Mouse (Mus musculus) liver, embryonic 16.5 days (tissue): ENCODE measurements around the gene Dnah6. TPM values are rescaled to one million over a fixed set of nuclear protein-coding genes. Genes with fewer than 3 reads are reported as not detected.

ENCODE experiments used
- ATAC-seq: fragments of 200-750 bp; cut with Nextera tagmentation; 2 replicates; pipeline ENCODE4 v1.8.0; 2017; ENCODE audit warnings: low read depth, mild to moderate bottlenecking, moderate number of reproducible peaks, moderate library complexity
- H3K27ac ChIP-seq: fragments of 300-500 bp; sonication (generic); 2 replicates; pipeline ENCODE4 v1.5.1; 2014; ENCODE audit warnings: mild to moderate bottlenecking, low read length
- H3K27me3 ChIP-seq: fragments of 300-500 bp; sonication (generic); 2 replicates; pipeline ENCODE4 v1.6.1; 2014; ENCODE audit warnings: low read depth, low read length, mixed read lengths; ENCODE audit not compliant: control insufficient read depth, insufficient read depth
- H3K36me3 ChIP-seq: fragments of 300-500 bp; sonication (generic); 2 replicates; pipeline ENCODE4 v1.6.1; 2014; ENCODE audit warnings: mild to moderate bottlenecking; ENCODE audit not compliant: control insufficient read depth, insufficient read depth
- H3K4me1 ChIP-seq: fragments of 300-500 bp; sonication (generic); 2 replicates; pipeline ENCODE4 v1.6.1; 2014; ENCODE audit warnings: low read depth, low read length, mixed read lengths; ENCODE audit not compliant: control insufficient read depth
- H3K4me2 ChIP-seq: fragments of 300-500 bp; sonication (generic); 2 replicates; pipeline ENCODE4 v1.6.1; 2014; ENCODE audit warnings: low read depth, low read length, mixed read lengths
- H3K4me3 ChIP-seq: fragments of 300-500 bp; sonication (generic); 2 replicates; pipeline ENCODE4 v1.5.1; 2014; ENCODE audit warnings: low read depth, mild to moderate bottlenecking, low read length
- H3K9ac ChIP-seq: fragments of 300-500 bp; sonication (generic); 2 replicates; pipeline ENCODE4 v1.6.1; 2014; ENCODE audit warnings: low read depth, low read length
- H3K9me3 ChIP-seq: fragments of 300-500 bp; sonication (generic); replicated peaks from 2 replicates; pipeline ENCODE4 v1.6.1; 2016; ENCODE audit warnings: low read length; ENCODE audit not compliant: control insufficient read depth
- WGBS: fragments of 180-500 bp; shearing (Covaris S2); extraction: QIAGEN DNeasy Blood & Tissue Kit; methylation state at CpG from one replicate; pipeline ENCODE4 v1.1.7; 2014; ENCODE audit not compliant: insufficient replicate concordance; 5-methylcytosine and 5-hydroxymethylcytosine counted together
- polyA plus RNA-seq: library from polyadenylated mRNA; unstranded; fragments of >200 nt; fragmentation: Nextera tagmentation; extraction: Ambion mirVana; gene quantifications from 2 replicates; pipeline ENCODE4 v1.2.1, GENCODE M21; 2015

Dnah6 gene
- polyA plus RNA-seq, 1 experiment from 2014 or later, result 0.04 TPM

DNA sequence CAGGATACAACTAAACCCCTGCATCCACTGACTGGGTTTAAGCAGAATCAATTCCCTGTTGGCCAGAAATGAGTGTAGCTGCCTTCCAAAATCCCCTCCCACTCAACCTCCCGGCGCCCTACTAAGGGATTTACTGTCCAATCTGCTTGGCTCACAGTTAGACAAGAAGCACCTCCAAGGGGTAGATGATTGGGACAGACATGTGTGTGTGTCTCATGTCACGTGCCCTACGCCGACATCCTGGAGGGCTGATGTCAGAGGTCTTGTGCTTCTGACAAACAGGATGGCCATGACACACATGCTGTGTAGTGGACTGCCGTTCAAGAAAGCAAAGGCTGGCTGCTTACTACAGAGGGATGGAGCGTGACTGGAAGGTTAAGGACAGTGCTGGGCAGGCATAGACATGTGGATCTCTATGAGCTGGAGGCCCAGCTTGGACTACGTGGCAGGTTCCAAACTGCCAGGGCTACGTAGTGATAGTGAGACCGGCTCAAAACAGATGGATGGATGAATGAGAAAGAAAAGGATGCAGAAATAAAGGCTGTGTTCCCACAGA lies 202.6 kb downstream of the Dnah6 start:
- Histone ChIP-seq H3K4me2 (no peak overlapping the region), H3K36me3 (no peaks in the 10 kb centered on the region), H3K4me1 (no peaks in the 10 kb centered on the region), H3K27ac (no peak overlapping the region), H3K9ac (no peak overlapping the region), H3K27me3 (no peaks in the 10 kb centered on the region), H3K9me3 (no peaks in the 10 kb centered on the region), H3K4me3 (no peak overlapping the region)
- WGBS, result 74% methylated on average over 10 of the region's 10 CpGs
- no peak for ATAC-seq

DNA sequence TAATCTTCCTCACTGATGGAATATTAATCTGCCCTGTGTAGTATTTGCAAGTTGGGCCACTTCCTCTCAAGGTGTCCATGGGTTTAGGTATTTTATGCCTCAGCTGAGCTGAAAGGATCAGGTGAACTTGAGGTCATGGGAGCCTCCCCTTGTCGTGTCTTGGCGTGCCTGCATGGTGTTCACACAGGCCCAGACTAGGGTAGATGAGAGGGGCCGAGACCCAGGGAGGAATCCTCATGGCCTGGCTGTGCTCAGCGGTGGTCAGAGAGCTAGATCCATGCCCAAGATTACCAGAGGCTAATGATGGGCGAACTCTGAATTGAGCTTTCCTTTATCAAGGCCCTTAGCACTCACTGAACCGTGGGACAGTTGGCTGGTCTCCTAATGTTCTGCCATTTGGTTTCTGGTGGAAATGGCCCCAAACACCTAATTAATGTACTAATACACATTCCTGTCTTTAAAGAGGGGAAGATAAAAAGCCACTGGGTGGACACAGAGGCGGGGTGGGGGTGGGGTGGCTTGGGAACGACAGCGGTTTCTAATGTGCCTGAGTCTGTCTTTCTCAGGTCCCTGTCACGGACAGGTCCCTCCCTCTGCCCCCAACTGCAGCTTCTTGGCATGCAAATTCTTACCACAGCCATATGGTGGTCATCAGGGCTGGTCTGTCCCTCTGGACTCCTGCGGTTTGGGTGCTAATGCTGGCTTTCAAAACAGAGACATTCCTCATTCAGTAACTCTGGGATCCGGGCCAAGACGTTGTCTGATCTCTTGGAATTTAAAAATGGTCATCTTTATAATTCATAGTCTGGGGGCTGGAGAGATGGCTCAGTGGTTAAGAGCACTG lies 206.9 kb downstream of the Dnah6 start:
- no peaks in the 10 kb centered on the region for H3K27me3 ChIP-seq
- H3K36me3 ChIP-seq, result no peaks in the 10 kb centered on the region
- WGBS, result 51% methylated on average over 13 of the region's 13 CpGs
- no peaks in the 10 kb centered on the region for H3K4me1 ChIP-seq
- no peak overlapping the region for H3K9ac ChIP-seq
- no peak overlapping the region for H3K27ac ChIP-seq
- H3K4me2 ChIP-seq, result no peak overlapping the region
- no peak for ATAC-seq
- H3K4me3 ChIP-seq, result no peak overlapping the region
- no peaks in the 10 kb centered on the region for H3K9me3 ChIP-seq

GRCm38 (mm10) chr6:73012931-73013330 lies 208.5 kb downstream of the Dnah6 start:
- Histone ChIP-seq H3K4me3 (no peak overlapping the region), H3K36me3 (no peaks in the 10 kb centered on the region)
- 62% methylated on average over 8 of the region's 8 CpGs for whole genome bisulfite sequencing

DNA sequence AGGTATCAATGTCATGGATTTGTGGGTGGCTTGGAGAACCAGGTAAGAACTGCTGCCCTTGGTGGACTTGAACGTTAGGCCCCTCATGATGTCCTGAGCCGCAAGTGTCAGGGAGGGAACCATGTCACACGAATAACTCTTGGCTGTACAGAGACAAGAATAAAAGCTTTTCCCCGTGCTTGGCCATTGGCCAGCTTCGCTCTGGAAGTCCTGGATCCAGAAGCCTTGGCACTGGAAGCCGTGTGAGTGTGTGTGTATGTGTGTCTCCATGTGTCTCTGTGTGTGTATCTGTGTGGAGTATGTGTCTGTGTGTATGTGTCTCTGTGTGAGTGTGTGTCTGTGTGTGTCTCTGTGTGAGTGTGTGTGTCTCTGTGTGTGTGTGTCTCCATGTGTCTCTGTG lies 209.6 kb downstream of the Dnah6 start:
- 59% methylated on average over 6 of the region's 6 CpGs for WGBS
- Histone ChIP-seq H3K4me2 (no peak overlapping the region), H3K9me3 (no peaks in the 10 kb centered on the region), H3K9ac (no peak overlapping the region), H3K4me3 (no peak overlapping the region), H3K27me3 (no peaks in the 10 kb centered on the region), H3K36me3 (no peaks in the 10 kb centered on the region), H3K27ac (no peak overlapping the region), H3K4me1 (no peaks in the 10 kb centered on the region)
- no peak for ATAC-seq

More at GRCm38 (mm10) chr6:73012931-73013330, 208.5 kb downstream of the Dnah6 start:
- Histone ChIP-seq H3K9me3 (no peaks in the 10 kb centered on the region), H3K27ac (no peak overlapping the region), H3K27me3 (no peaks in the 10 kb centered on the region), H3K9ac (no peak overlapping the region), H3K4me1 (no peaks in the 10 kb centered on the region), H3K4me2 (no peak overlapping the region)
- no peak for ATAC-seq

GRCm38 (mm10) chr6:73010073-73010472 lies 211.4 kb downstream of the Dnah6 start:
- Histone ChIP-seq H3K4me1 (no peaks in the 10 kb centered on the region), H3K36me3 (no peaks in the 10 kb centered on the region), H3K4me3 (no peak overlapping the region), H3K27me3 (no peaks in the 10 kb centered on the region), H3K9ac (no peak overlapping the region), H3K27ac (no peak overlapping the region), H3K4me2 (no peak overlapping the region), H3K9me3 (no peaks in the 10 kb centered on the region)
- ATAC-seq, result no peak
- WGBS, result 27% methylated on average over 6 of the region's 6 CpGs

GRCm38 (mm10) chr6:73003601-73004000 lies 217.8 kb downstream of the Dnah6 start:
- H3K9ac ChIP-seq, result no peak overlapping the region
- no peaks in the 10 kb centered on the region for H3K9me3 ChIP-seq
- no peak overlapping the region for H3K27ac ChIP-seq
- no peaks in the 10 kb centered on the region for H3K36me3 ChIP-seq
- H3K27me3 ChIP-seq, result no peaks in the 10 kb centered on the region
- WGBS, result 58% methylated on average over 5 of the region's 5 CpGs
- H3K4me3 ChIP-seq, result no peak overlapping the region
- no peak for ATAC-seq
- H3K4me2 ChIP-seq, result no peak overlapping the region
- no peaks in the 10 kb centered on the region for H3K4me1 ChIP-seq

GRCm38 (mm10) chr6:73002391-73002790 lies 219.1 kb downstream of the Dnah6 start:
- Histone ChIP-seq H3K36me3 (no peaks in the 10 kb centered on the region), H3K4me3 (no peak overlapping the region), H3K4me2 (no peak overlapping the region), H3K9me3 (no peaks in the 10 kb centered on the region), H3K4me1 (no peaks in the 10 kb centered on the region), H3K9ac (no peak overlapping the region), H3K27me3 (no peaks in the 10 kb centered on the region), H3K27ac (no peak overlapping the region)
- WGBS, result 48% methylated on average over 1 of the region's 1 CpGs
- no peak for ATAC-seq

- H3K36me3 ChIP-seq, result no peaks in the 10 kb centered on the region
These were observed 222.6 kb downstream of the Dnah6 start for GRCm38 (mm10) chr6:72998809-72999208.

GRCm38 (mm10) chr6:72993688-72994082 lies 227.8 kb downstream of the Dnah6 start:
- no peak overlapping the region for H3K27ac ChIP-seq
- H3K4me2 ChIP-seq, result no peak overlapping the region
- no peaks in the 10 kb centered on the region for H3K9me3 ChIP-seq
- no peaks in the 10 kb centered on the region for H3K27me3 ChIP-seq
- no peak for ATAC-seq
- WGBS, result 36% methylated on average over 5 of the region's 5 CpGs
- H3K4me3 ChIP-seq, result no peak overlapping the region
- H3K36me3 ChIP-seq, result no peaks in the 10 kb centered on the region
- no peaks in the 10 kb centered on the region for H3K4me1 ChIP-seq
- no peak overlapping the region for H3K9ac ChIP-seq

More at GRCm38 (mm10) chr6:72998809-72999208, 222.6 kb downstream of the Dnah6 start:
- ATAC-seq, result no peak
- no peak overlapping the region for H3K4me2 ChIP-seq
- H3K27ac ChIP-seq, result no peak overlapping the region
- H3K4me3 ChIP-seq, result no peak overlapping the region
- H3K27me3 ChIP-seq, result no peaks in the 10 kb centered on the region
- H3K9me3 ChIP-seq, result no peaks in the 10 kb centered on the region
- no peaks in the 10 kb centered on the region for H3K4me1 ChIP-seq
- H3K9ac ChIP-seq, result no peak overlapping the region
- WGBS, result 56% methylated on average over 1 of the region's 1 CpGs
